Mouse (Mus musculus) testis, adult 2 months (tissue): ENCODE measurements at regions not wholly inside any gene's neighbourhood (a gene's known extent, or its start where the extent isn't known, plus 50 kb on each side); places are given as distances from the start of the nearest gene placed in this dataset.

Experiments used
- CTCF ChIP-seq: fragments of 200-500 bp; IDR thresholded peaks from 2 replicates; pipeline ENCODE4 v1.5.1; 2012; ENCODE audit warnings: low read depth, mild to moderate bottlenecking, inconsistent platforms, low read length, moderate library complexity; ENCODE audit not compliant: control insufficient read depth, insufficient read depth, insufficient replicate concordance
- POLR2A ChIP-seq: fragments of 200-500 bp; IDR thresholded peaks from 2 replicates; pipeline ENCODE4 v1.6.1; 2012; ENCODE audit warnings: low read depth, mild to moderate bottlenecking, inconsistent platforms, low read length, moderate library complexity; ENCODE audit not compliant: control insufficient read depth

DNA sequence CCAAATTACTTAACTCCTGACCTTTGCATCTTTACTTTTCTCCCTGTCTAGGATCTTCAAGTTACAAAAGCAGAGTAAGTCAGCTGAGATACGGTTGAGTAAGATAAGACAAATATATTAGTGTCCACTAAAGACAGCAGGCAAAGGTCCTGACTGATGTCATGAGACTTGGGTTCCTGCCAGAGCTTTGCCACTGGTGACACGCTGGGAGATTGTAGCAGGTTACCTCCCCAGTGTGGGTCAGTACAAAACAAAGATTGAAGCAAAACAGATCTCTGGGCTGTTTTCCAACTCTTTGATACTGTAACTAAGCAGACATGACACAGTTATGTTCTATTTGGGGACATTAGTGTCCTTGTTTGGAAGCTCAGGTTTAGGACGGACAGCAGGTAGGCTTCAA, 146.3 kb upstream of the Igf1 start:
- TF ChIP-seq POLR2A (no peak), CTCF (no peak)
